In genomic region chr1:115745569-115745968, GRCm38 (mm10) we compare ENCODE assay signal across 20 mouse cellular contexts.
DNase-seq lines count a peak whose midpoint lies in the region; ATAC-seq and TF ChIP-seq lines count a peak whose summit lies in the region.
"Had no signal": no experiment of that assay in that cellular context is flagged by ENCODE, and none has a peak within 500 bp of the region (broad histone marks: within the 10 kb centered on the region; RNA-seq: fewer than 3 reads in every experiment).

No protein-coding gene starts in this region.

- no peak overlapping the region for H3K4me2 ChIP-seq in stomach, postnatal 0 days (replicated peaks; ENCODE audit: low read depth)
- H3K4me2 ChIP-seq: embryonic facial prominence, embryonic 12.5 days; forebrain, embryonic 12.5 days; heart, embryonic 12.5 days; hindbrain, embryonic 15.5 days had no signal

- H3K36me3 ChIP-seq in stomach, postnatal 0 days (ENCODE audit: control insufficient read depth, insufficient read depth, low read length): no peaks in the 10 kb centered on the region
- H3K36me3 ChIP-seq: embryonic facial prominence, embryonic 12.5 days; forebrain, embryonic 12.5 days; heart, embryonic 12.5 days; hindbrain, embryonic 15.5 days had no signal

- H3K27ac ChIP-seq in layer of hippocampus, adult 2 months: peak overlapping the region; percentile 14; the same call in 1 of the 2 replicates
- no peak overlapping the region for H3K27ac ChIP-seq in stomach, postnatal 0 days (replicated peaks)
- H3K27ac ChIP-seq: embryonic facial prominence, embryonic 12.5 days; forebrain, embryonic 12.5 days; gastrocnemius, adult 2 months; hindbrain, embryonic 15.5 days had no signal

- no peaks in the 10 kb centered on the region for H3K27me3 ChIP-seq in stomach, postnatal 0 days (ENCODE audit: control insufficient read depth, insufficient read depth, low read length)
- H3K27me3 ChIP-seq: embryonic facial prominence, embryonic 12.5 days; forebrain, embryonic 12.5 days; heart, embryonic 12.5 days; hindbrain, embryonic 15.5 days had no signal

- peak in 1 of 2 experiments; percentile 7 for DNase-seq in layer of hippocampus, adult 2 months (ENCODE audit: low spot score in 2 of 2)
- DNase-seq in layer of hippocampus, adult 9-10 months (ENCODE audit: low spot score): no peak
- DNase-seq in right cerebral cortex, adult 18-20 months: peak; percentile 68
- no peak for DNase-seq in right cerebral cortex, postnatal 10 days (ENCODE audit: low spot score in 2 of 2)
- DNase-seq in brain, adult 2 months (ENCODE audit: low read depth, low spot score): peak; percentile 86
- peak; percentile 15 to 49 for DNase-seq in left cerebral cortex, postnatal 14 days (ENCODE audit: low spot score in 2 of 2)
- no peak for DNase-seq in stomach, postnatal 0 days (ENCODE audit: low spot score)
- DNase-seq in adrenal gland, adult 2 months: no peak
- DNase-seq: adrenal gland, postnatal 10 days; cerebellum, adult 11-12 months; cerebellum, adult 9-10 months; cerebellum, postnatal 25 days; gastrocnemius, adult 2 months; gastrocnemius, postnatal 25 days; heart, postnatal 36 days had no signal

- no peak overlapping the region for H3K9ac ChIP-seq in stomach, postnatal 0 days (ENCODE audit: low read length)
- H3K9ac ChIP-seq: embryonic facial prominence, embryonic 12.5 days; forebrain, embryonic 12.5 days; heart, embryonic 12.5 days; hindbrain, embryonic 15.5 days had no signal

- H3K4me3 ChIP-seq in layer of hippocampus, adult 2 months: no peak overlapping the region
- no peak overlapping the region for H3K4me3 ChIP-seq in stomach, postnatal 0 days (ENCODE audit: low read depth, low read length)
- H3K4me3 ChIP-seq: embryonic facial prominence, embryonic 12.5 days; forebrain, embryonic 12.5 days; gastrocnemius, adult 2 months; heart, embryonic 12.5 days; hindbrain, embryonic 15.5 days had no signal

- no peak for TF ChIP-seq CTCF in layer of hippocampus, adult 2 months (conservative IDR thresholded peaks at IDR 0.05)
- TF ChIP-seq CTCF in stomach, postnatal 0 days (IDR thresholded peaks at IDR 0.05; ENCODE audit: low read depth): no peak

- no peak for TF ChIP-seq EP300 in stomach, postnatal 0 days (optimal IDR thresholded peaks at IDR 0.05)

- no peaks in the 10 kb centered on the region for H3K9me3 ChIP-seq in stomach, postnatal 0 days (ENCODE audit: control insufficient read depth, low read length)
- H3K9me3 ChIP-seq: embryonic facial prominence, embryonic 12.5 days; forebrain, embryonic 12.5 days; heart, embryonic 12.5 days; hindbrain, embryonic 15.5 days had no signal

- H3K4me1 ChIP-seq in stomach, postnatal 0 days (replicated peaks; ENCODE audit: control insufficient read depth, insufficient read depth): no peaks in the 10 kb centered on the region
- H3K4me1 ChIP-seq: embryonic facial prominence, embryonic 12.5 days; forebrain, embryonic 12.5 days; heart, embryonic 12.5 days; hindbrain, embryonic 15.5 days had no signal

- ATAC-seq in stomach, postnatal 0 days (ENCODE audit: low FRiP score, low TSS enrichment): no peak
- ATAC-seq: forebrain, embryonic 16.5 days had no signal

- intact Hi-C loops in left cerebral cortex, postnatal 14 days (cut with DNase I): no loop called here

Comparison
In these comparisons a context has a peak if more than half of its experiments do, and no peak if none do; other contexts are left out.
1. DNase-seq: peak in right cerebral cortex, adult 18-20 months (single experiment), brain, adult 2 months (single experiment) and left cerebral cortex, postnatal 14 days (2 of 2); none in layer of hippocampus, adult 9-10 months (single experiment), right cerebral cortex, postnatal 10 days (0 of 2), stomach, postnatal 0 days (single experiment) and adrenal gland, adult 2 months (single experiment).